Mouse (Mus musculus): ENCODE results near the gene Tmem256. TPM values are rescaled to one million over a fixed set of nuclear protein-coding genes. Genes with fewer than 3 reads are reported as not detected.
A peak's percentile ranks its signal among the peaks of the same experiment; 100 is the strongest.

Tmem256 gene
- total and polyA plus RNA-seq, 2 experiments from 2014 or later: 78.5 to 411 TPM

DNA sequence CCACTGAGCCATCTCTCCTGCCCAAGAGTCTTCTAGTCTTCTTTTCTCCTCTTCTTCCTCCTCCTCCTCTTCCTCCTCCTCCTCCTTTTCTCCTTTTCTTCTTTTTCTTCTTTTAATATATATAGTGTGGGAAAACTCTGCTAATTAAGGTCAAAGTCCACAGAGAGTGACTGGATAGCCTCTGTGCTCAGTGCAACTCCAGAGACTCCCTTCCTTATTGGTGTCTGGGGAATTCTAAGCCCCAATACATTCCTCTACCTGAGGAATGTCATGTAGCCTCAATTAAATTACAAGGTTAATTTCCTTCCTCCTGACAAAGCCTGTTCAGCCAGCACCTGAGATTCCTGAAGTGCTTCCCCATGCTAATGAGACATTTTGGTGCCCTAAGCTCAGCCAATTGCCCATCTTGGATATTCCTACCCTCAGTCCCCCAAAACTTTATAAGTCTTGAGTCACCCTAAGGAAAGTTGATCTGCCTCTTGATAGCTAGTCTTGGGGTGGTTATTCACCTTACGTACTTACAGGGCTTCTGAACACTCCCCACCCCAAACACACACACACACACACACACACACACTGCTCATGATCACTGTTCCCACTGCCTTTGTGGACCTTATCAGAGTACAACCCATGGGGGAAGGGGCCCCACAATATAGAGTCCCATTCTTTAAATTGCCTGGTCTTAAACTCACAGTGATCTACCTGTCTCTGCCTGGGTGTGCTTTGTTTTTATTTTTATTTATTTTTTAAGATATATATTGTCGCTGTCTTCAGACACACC is 32.2 kb downstream of the Tmem256 start:
- ATAC-seq (ENCODE audit: insufficient read depth, low read depth): no peak
- Histone ChIP-seq H3K27me3 (ENCODE audit: control insufficient read depth, insufficient read depth, low read length) (no peaks in the 10 kb centered on the region), H3K4me1 (ENCODE audit: control insufficient read depth, insufficient read depth) (no peaks in the 10 kb centered on the region), H3K4me3 (ENCODE audit: low read depth, low read length) (no peak overlapping the region), H3K9me3 (replicated peaks; ENCODE audit: control insufficient read depth, low read length) (no peaks in the 10 kb centered on the region), H3K27ac (ENCODE audit: low read depth) (no peak overlapping the region), H3K36me3 (replicated peaks; ENCODE audit: control insufficient read depth, insufficient read depth, low read length) (no peaks in the 10 kb centered on the region), H3K4me2 (ENCODE audit: low read depth, low read length) (no peak overlapping the region), H3K9ac (replicated peaks; ENCODE audit: low read depth, low read length) (no peak overlapping the region)
- no peak for DNase-seq (ENCODE audit: low spot score)
- TF ChIP-seq EP300 (IDR thresholded peaks at IDR 0.05; ENCODE audit: low read depth): no peak
- 88% methylated on average over 2 of the region's 2 CpGs for WGBS

DNA sequence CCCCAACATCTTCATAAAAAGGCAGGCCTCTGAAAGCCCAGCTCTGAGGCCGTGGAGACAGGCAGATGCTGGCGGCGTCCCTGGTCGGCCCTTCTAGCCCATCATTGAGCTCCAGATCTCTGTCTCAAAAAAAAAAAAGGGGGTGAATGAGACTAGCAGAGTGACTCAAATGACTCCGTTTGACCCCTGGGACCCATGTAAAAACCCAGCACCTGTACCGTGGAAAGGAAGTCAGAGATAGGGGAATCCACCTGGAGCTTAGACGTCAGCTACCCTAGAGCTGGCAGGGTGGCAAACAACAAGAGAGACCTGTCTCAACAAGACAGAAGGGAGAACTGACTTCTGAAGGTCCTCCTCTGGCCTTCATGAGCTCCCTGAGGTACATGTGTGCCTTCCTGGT is 33.5 kb downstream of the Tmem256 start:
- no peak for ATAC-seq (ENCODE audit: insufficient read depth, low read depth)
- 79% methylated on average over 7 of the region's 7 CpGs for WGBS

DNA sequence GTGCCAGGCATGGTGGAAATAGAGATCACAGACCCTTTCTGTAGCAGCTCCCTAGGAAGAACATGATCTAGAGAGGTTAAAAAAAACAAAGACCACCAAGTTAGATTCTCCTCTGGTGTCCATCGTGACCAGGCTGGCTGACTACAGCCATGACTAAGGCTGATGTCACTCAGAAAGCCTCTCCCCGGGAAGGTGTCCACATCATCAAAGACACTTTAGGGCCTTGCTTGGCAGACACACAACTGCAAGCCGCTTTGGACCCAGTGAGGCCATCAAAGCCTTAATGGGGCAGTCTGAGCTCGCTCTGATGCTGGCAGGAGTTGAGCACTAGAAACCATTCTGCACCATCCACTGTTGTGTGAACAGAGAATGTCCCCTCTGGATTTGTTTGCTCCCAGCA is 34.1 kb downstream of the Tmem256 start:
- Histone ChIP-seq H3K4me1 (ENCODE audit: control insufficient read depth, insufficient read depth) (no peaks in the 10 kb centered on the region), H3K9ac (replicated peaks; ENCODE audit: low read depth, low read length) (no peak overlapping the region), H3K4me2 (ENCODE audit: low read depth, low read length) (no peak overlapping the region), H3K27ac (ENCODE audit: low read depth) (no peak overlapping the region), H3K9me3 (replicated peaks; ENCODE audit: control insufficient read depth, low read length) (no peaks in the 10 kb centered on the region), H3K36me3 (replicated peaks; ENCODE audit: control insufficient read depth, insufficient read depth, low read length) (no peaks in the 10 kb centered on the region), H3K27me3 (ENCODE audit: control insufficient read depth, insufficient read depth, low read length) (no peaks in the 10 kb centered on the region), H3K4me3 (ENCODE audit: low read depth, low read length) (no peak overlapping the region)
- WGBS: 59% methylated on average over 4 of the region's 4 CpGs
- DNase-seq (ENCODE audit: low spot score): no peak
- ATAC-seq (ENCODE audit: insufficient read depth, low read depth): no peak
- TF ChIP-seq CTCF (IDR thresholded peaks at IDR 0.05; ENCODE audit: low read depth) (no peak), EP300 (IDR thresholded peaks at IDR 0.05; ENCODE audit: low read depth) (no peak)

More for the DNA sequence above, 33.5 kb downstream of the Tmem256 start:
- H3K4me1 ChIP-seq (ENCODE audit: control insufficient read depth, insufficient read depth): no peaks in the 10 kb centered on the region
- H3K4me3 ChIP-seq (ENCODE audit: low read depth, low read length): no peak overlapping the region
- no peak overlapping the region for H3K27ac ChIP-seq (ENCODE audit: low read depth)
- H3K27me3 ChIP-seq (ENCODE audit: control insufficient read depth, insufficient read depth, low read length): no peaks in the 10 kb centered on the region
- H3K36me3 ChIP-seq (replicated peaks; ENCODE audit: control insufficient read depth, insufficient read depth, low read length): no peaks in the 10 kb centered on the region
- H3K9me3 ChIP-seq (replicated peaks; ENCODE audit: control insufficient read depth, low read length): no peaks in the 10 kb centered on the region
- DNase-seq (ENCODE audit: low spot score): no peak
- H3K9ac ChIP-seq (replicated peaks; ENCODE audit: low read depth, low read length): no peak overlapping the region
- no peak for TF ChIP-seq EP300 (IDR thresholded peaks at IDR 0.05; ENCODE audit: low read depth)
- TF ChIP-seq CTCF (IDR thresholded peaks at IDR 0.05; ENCODE audit: low read depth): no peak
- no peak overlapping the region for H3K4me2 ChIP-seq (ENCODE audit: low read depth, low read length)

DNA sequence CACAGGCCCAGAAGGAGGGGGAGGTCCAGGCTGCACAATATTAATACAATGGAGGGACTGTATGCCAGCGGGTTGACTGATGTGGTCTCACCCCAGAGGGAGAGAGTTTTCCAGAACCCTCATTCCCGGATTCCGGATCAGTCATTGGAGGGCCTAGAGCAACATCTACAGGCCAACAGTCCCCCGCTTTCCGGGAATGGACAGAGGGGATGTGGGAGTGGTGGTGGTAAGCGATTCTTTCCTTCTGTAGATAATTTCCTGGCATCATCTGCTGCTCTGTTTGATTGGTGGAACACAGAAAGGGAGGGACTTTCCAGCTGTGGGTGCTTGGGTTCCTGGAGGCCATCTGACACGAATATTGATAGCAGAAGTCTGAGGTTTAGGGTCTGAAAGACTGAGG is 37.9 kb downstream of the Tmem256 start:
- TF ChIP-seq CTCF (IDR thresholded peaks at IDR 0.05; ENCODE audit: low read depth): no peak; the same call in 1 of the 2 replicates
- peak; percentile 77; the same call in 1 of the 2 replicates for TF ChIP-seq EP300 (IDR thresholded peaks at IDR 0.05; ENCODE audit: low read depth)
- no peaks in the 10 kb centered on the region for H3K9me3 ChIP-seq (replicated peaks; ENCODE audit: control insufficient read depth, low read length)
- peak overlapping the region; percentile 46 for H3K4me2 ChIP-seq (ENCODE audit: low read depth, low read length)
- H3K9ac ChIP-seq (replicated peaks; ENCODE audit: low read depth, low read length): no peak overlapping the region
- WGBS: 40% methylated on average over 7 of the region's 7 CpGs
- ATAC-seq (ENCODE audit: insufficient read depth, low read depth) (peak; percentile 56), DNase-seq (ENCODE audit: low spot score) (peak; percentile 74)
- H3K27me3 ChIP-seq (ENCODE audit: control insufficient read depth, insufficient read depth, low read length): no peaks in the 10 kb centered on the region
- H3K36me3 ChIP-seq (replicated peaks; ENCODE audit: control insufficient read depth, insufficient read depth, low read length): no peaks in the 10 kb centered on the region
- no peak overlapping the region for H3K4me3 ChIP-seq (ENCODE audit: low read depth, low read length)
- H3K4me1 ChIP-seq (ENCODE audit: control insufficient read depth, insufficient read depth): peaks cover 1% of the 10 kb centered on the region; the same call in 1 of the 2 replicates
- peak overlapping the region; percentile 79 for H3K27ac ChIP-seq (ENCODE audit: low read depth)

DNA sequence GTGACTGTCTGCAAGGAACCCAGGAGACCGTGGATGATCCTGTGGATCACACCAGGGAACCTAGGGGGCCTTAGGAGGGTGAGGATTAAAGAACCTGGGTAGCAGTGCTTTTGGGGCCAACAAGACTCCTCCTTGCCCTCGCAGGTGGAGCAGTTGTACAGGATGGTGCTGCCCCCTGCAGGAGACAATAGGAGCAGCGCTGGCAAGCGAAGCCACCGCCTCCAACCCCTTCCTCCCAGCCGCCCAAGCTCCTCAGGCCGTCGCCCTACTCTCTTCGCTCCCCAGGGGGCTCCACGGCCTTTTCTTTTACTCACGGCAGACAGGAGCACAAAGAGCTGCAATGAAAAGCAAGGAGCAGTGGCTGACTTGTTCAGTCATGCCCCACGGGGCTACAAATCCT is 38.6 kb downstream of the Tmem256 start:
- Histone ChIP-seq H3K9me3 (replicated peaks; ENCODE audit: control insufficient read depth, low read length) (no peaks in the 10 kb centered on the region), H3K27me3 (ENCODE audit: control insufficient read depth, insufficient read depth, low read length) (no peaks in the 10 kb centered on the region), H3K4me2 (ENCODE audit: low read depth, low read length) (peak overlapping the region; percentile 46), H3K9ac (replicated peaks; ENCODE audit: low read depth, low read length) (no peak overlapping the region; the same call in 1 of the 2 replicates), H3K27ac (ENCODE audit: low read depth) (peak overlapping the region; percentile 79), H3K4me3 (ENCODE audit: low read depth, low read length) (no peak overlapping the region), H3K36me3 (replicated peaks; ENCODE audit: control insufficient read depth, insufficient read depth, low read length) (no peaks in the 10 kb centered on the region), H3K4me1 (ENCODE audit: control insufficient read depth, insufficient read depth) (peaks cover 8% of the 10 kb centered on the region; the same call in 1 of the 2 replicates)
- 5% methylated on average over 12 of the region's 12 CpGs for WGBS
- TF ChIP-seq EP300 (IDR thresholded peaks at IDR 0.05; ENCODE audit: low read depth): no peak
- peak; percentile 94 for TF ChIP-seq CTCF (IDR thresholded peaks at IDR 0.05; ENCODE audit: low read depth)
- peak; percentile 87 for DNase-seq (ENCODE audit: low spot score)
- ATAC-seq (ENCODE audit: insufficient read depth, low read depth): peak; percentile 40; the same call in 1 of the 2 replicates

All from heart, postnatal 0 days (tissue).